Mouse (Mus musculus) left cerebral cortex, adult 2 months (tissue): ENCODE measurements around the gene Adipor2. TPM values are rescaled to one million over a fixed set of nuclear protein-coding genes. Genes with fewer than 3 reads are reported as not detected.
A peak's percentile ranks its signal among the peaks of the same experiment; 100 is the strongest.

Source experiments
- DNase-seq, 2 experiments: peaks; one replicate each; pipeline ENCODE4 v3.0.0; 2021 to 2022; ENCODE audit warnings: low spot score in 2 of 2, mixed read lengths in 1 of 2; ENCODE audit errors: extremely low spot score in 1 of 2
- H3K27ac ChIP-seq: fragments of 200-600 bp; 2 replicates; pipeline ENCODE4 v1.8.1; 2022
- H3K4me3 ChIP-seq: fragments of 200-600 bp; 2 replicates; pipeline ENCODE4 v1.8.1; 2022
- CTCF ChIP-seq: fragments of 200-600 bp; IDR thresholded peaks from 2 replicates; pipeline ENCODE4 v1.8.1; 2022; ENCODE audit warnings: antibody characterized with exemption, mild to moderate bottlenecking, moderate library complexity
- intact Hi-C: fragments of 180-260 bp; cut with DNase I; formaldehyde crosslinking; loops from one replicate; pipeline ENCODE4 v1.15.1; 2025
- total RNA-seq, 2 experiments: library from RNA; stranded (reverse); gene quantifications; 2 replicates each; pipeline ENCODE4 v1.2.3; 2021

The Adipor2 gene
- total RNA-seq, 2 experiments from 2014 or later: 39.9 to 40.9 TPM

GRCm38 (mm10) chr6:119358020-119358571, 59.4 kb downstream of the Adipor2 start:
- DNase-seq: no peak
- no peak for TF ChIP-seq CTCF
- intact Hi-C loops: loop anchor here (5.0 kb wide), 1 partner anchor 74 kb away; no protein-coding TSS in a partner anchor
- H3K27ac ChIP-seq: no peak overlapping the region
- H3K4me3 ChIP-seq: no peak overlapping the region

- no peak overlapping the region for H3K4me3 ChIP-seq
- intact Hi-C loops: no loop called here
- no peak overlapping the region for H3K27ac ChIP-seq
- DNase-seq: no peak
- TF ChIP-seq CTCF: no peak
These were observed 65.0 kb downstream of the Adipor2 start for GRCm38 (mm10) chr6:119352501-119352900.

- intact Hi-C loops: no loop called here
- no peak overlapping the region for H3K27ac ChIP-seq
- H3K4me3 ChIP-seq: no peak overlapping the region
- TF ChIP-seq CTCF: no peak
- no peak for DNase-seq
These were observed 65.8 kb downstream of the Adipor2 start for GRCm38 (mm10) chr6:119351656-119352055.

- TF ChIP-seq CTCF: no peak
- no peak overlapping the region for H3K27ac ChIP-seq
- H3K4me3 ChIP-seq: no peak overlapping the region
- intact Hi-C loops: no loop called here
- no peak for DNase-seq
These were observed 66.8 kb downstream of the Adipor2 start for GRCm38 (mm10) chr6:119350703-119351198.

GRCm38 (mm10) chr6:119348234-119348633, 69.3 kb downstream of the Adipor2 start:
- Histone ChIP-seq H3K27ac (no peak overlapping the region), H3K4me3 (no peak overlapping the region)
- peak; percentile 95 for TF ChIP-seq CTCF
- peak; percentile 77 to 83 for DNase-seq
- intact Hi-C loops: loop anchor here (1.0 to 10.0 kb wide), 4 partner anchors 128 to 713 kb away; no protein-coding TSS in a partner anchor

GRCm38 (mm10) chr6:119347813-119348212, 69.7 kb downstream of the Adipor2 start:
- intact Hi-C loops: loop anchor here (1.0 to 10.0 kb wide), 4 partner anchors 128 to 713 kb away; no protein-coding TSS in a partner anchor
- 0 out of 2 replicates have a peak overlapping the region, but pooled peaks have one; percentile 0 for H3K27ac ChIP-seq
- TF ChIP-seq CTCF: no peak
- DNase-seq: no peak
- no peak overlapping the region for H3K4me3 ChIP-seq

- Histone ChIP-seq H3K27ac (no peak overlapping the region), H3K4me3 (no peak overlapping the region)
- intact Hi-C loops: loop anchor here (5.0 to 10.0 kb wide), 3 partner anchors 214 to 711 kb away; no protein-coding TSS in a partner anchor
- TF ChIP-seq CTCF: no peak
- DNase-seq: no peak
These were observed 71.2 kb downstream of the Adipor2 start for GRCm38 (mm10) chr6:119346257-119346656.

GRCm38 (mm10) chr6:119341409-119341808, 76.1 kb downstream of the Adipor2 start:
- intact Hi-C loops: loop anchor here (10.0 kb wide), 1 partner anchor 707 kb away; no protein-coding TSS in a partner anchor
- no peak overlapping the region for H3K27ac ChIP-seq
- no peak for DNase-seq
- H3K4me3 ChIP-seq: no peak overlapping the region
- TF ChIP-seq CTCF: no peak

- peak overlapping the region; percentile 44; the same call in 1 of the 2 replicates for H3K27ac ChIP-seq
- H3K4me3 ChIP-seq: no peak overlapping the region
- no peak for DNase-seq
- intact Hi-C loops: no loop called here
- no peak for TF ChIP-seq CTCF
These were observed 79.2 kb downstream of the Adipor2 start for GRCm38 (mm10) chr6:119338121-119338912.

GRCm38 (mm10) chr6:119337287-119337686, 80.2 kb downstream of the Adipor2 start:
- no peak overlapping the region for H3K27ac ChIP-seq
- TF ChIP-seq CTCF: no peak
- intact Hi-C loops: no loop called here
- no peak for DNase-seq
- no peak overlapping the region for H3K4me3 ChIP-seq

GRCm38 (mm10) chr6:119336124-119336523, 81.4 kb downstream of the Adipor2 start:
- TF ChIP-seq CTCF: no peak
- Histone ChIP-seq H3K4me3 (no peak overlapping the region), H3K27ac (no peak overlapping the region)
- intact Hi-C loops: no loop called here
- DNase-seq: no peak

- no peak for TF ChIP-seq CTCF
- intact Hi-C loops: loop anchor here (5.0 kb wide), 1 partner anchor 227 kb away; no protein-coding TSS in a partner anchor
- DNase-seq: no peak
- Histone ChIP-seq H3K27ac (no peak overlapping the region), H3K4me3 (no peak overlapping the region)
These were observed 83.7 kb downstream of the Adipor2 start for GRCm38 (mm10) chr6:119333831-119334230.
